Mouse (Mus musculus) MEL (cell line): ENCODE data around the gene Tspan18.

ENCODE experiments used
- CTCF ChIP-seq, 3 experiments: IDR thresholded peaks in 2 of 3; conservative IDR thresholded peaks in 1 of 3; 2 replicates each; pipeline ENCODE4 v1.5.1; 2011 to 2012; ENCODE audit warnings: low read length in 3 of 3, low read depth in 2 of 3, mild to moderate bottlenecking in 2 of 3, improper control_type of control experiment in 1 of 3, inconsistent platforms in 1 of 3, mixed read lengths in 1 of 3, moderate library complexity in 1 of 3; ENCODE audit not compliant: control insufficient read depth in 1 of 3, insufficient read depth in 1 of 3, poor library complexity in 1 of 3, severe bottlenecking in 1 of 3
- POLR2A ChIP-seq, 2 experiments: IDR thresholded peaks; 2 replicates each; pipeline ENCODE4 v1.6.1; 2011 to 2012; ENCODE audit warnings: low read length in 2 of 2, mild to moderate bottlenecking in 2 of 2, control low read depth in 1 of 2, improper control_type of control experiment in 1 of 2, low read depth in 1 of 2, moderate library complexity in 1 of 2; ENCODE audit not compliant: control insufficient read depth in 1 of 2, insufficient read depth in 1 of 2, poor library complexity in 1 of 2
- TBP ChIP-seq: IDR thresholded peaks from 2 replicates; pipeline ENCODE4 v1.8.0; 2011; ENCODE audit warnings: low read depth, low read length, improper control_type of control experiment

- TF ChIP-seq POLR2A (IDR thresholded peaks at IDR 0.05; ENCODE audit: control insufficient read depth in 1 of 2, insufficient read depth in 1 of 2, low read depth in 1 of 2, low read length in 2 of 2, poor library complexity in 1 of 2) (no peak), TBP (no peak), CTCF (IDR thresholded peaks at IDR 0.05 in 2 of 3, conservative IDR thresholded peaks at IDR 0.05 in 1 of 3; ENCODE audit: control insufficient read depth in 1 of 3, insufficient read depth in 1 of 3, low read depth in 2 of 3, low read length in 3 of 3, poor library complexity in 1 of 3, severe bottlenecking in 1 of 3) (no peak)
Observed at GRCm38 (mm10) chr2:93289161-93289560, 45.1 kb downstream of the Tspan18 start.
